Mouse (Mus musculus) spleen, postnatal 14 days (tissue): ENCODE results near the gene Vegfb.

Source experiments
- DNase-seq, 2 experiments: peaks; one replicate each; pipeline ENCODE4 v3.0.0; 2021 to 2022; ENCODE audit warnings: low spot score in 2 of 2

Gene Vegfb

GRCm38 (mm10) chr19:6941372-6942248 is 45.8 kb downstream of the Vegfb start, which contains the start of gene Bad:
TSS of gene Bad (plus strand) at chr19:6941861.
- peak; percentile 92 to 95 for DNase-seq

- DNase-seq = no peak
Measured at GRCm38 (mm10) chr19:6940396-6941351, 46.8 kb downstream of the Vegfb start.

- no peak for DNase-seq
Measured at GRCm38 (mm10) chr19:6939106-6940002, 48.1 kb downstream of the Vegfb start.

GRCm38 (mm10) chr19:6937541-6938465 is 49.6 kb downstream of the Vegfb start:
- DNase-seq = no peak

GRCm38 (mm10) chr19:6936299-6936698 is 51.2 kb downstream of the Vegfb start:
- DNase-seq = peak in 1 of 2 experiments; percentile 42

- DNase-seq = no peak
Measured at GRCm38 (mm10) chr19:6934195-6934977, 53.1 kb downstream of the Vegfb start, which contains the start of gene Kcnk4. TSS of gene Kcnk4 (minus strand) at chr19:6934515.

- no peak for DNase-seq
Measured at GRCm38 (mm10) chr19:6933436-6934194, 53.8 kb downstream of the Vegfb start.

- no peak for DNase-seq
Measured at GRCm38 (mm10) chr19:6933102-6933435, 54.4 kb downstream of the Vegfb start.
